Mouse (Mus musculus) forebrain, postnatal 0 days (tissue): ENCODE data around the gene Mov10. TPM values are rescaled to one million over a fixed set of nuclear protein-coding genes. Genes with fewer than 3 reads are reported as not detected.

Experiments
- ATAC-seq: fragments of 200-750 bp; cut with Nextera tagmentation; 2 replicates; pipeline ENCODE4 v1.8.0; 2017; ENCODE audit warnings: mild to moderate bottlenecking, moderate library complexity
- DNase-seq: peaks from one replicate; pipeline ENCODE4 v3.0.0-alpha.2; 2015
- H3K27ac ChIP-seq: fragments of 300-500 bp; sonication (generic); 2 replicates; pipeline ENCODE4 v1.5.1; 2014; ENCODE audit warnings: low read depth, mild to moderate bottlenecking, antibody characterized with exemption, low read length, moderate library complexity, mixed read lengths
- H3K27me3 ChIP-seq: fragments of 300-500 bp; sonication (generic); 2 replicates; pipeline ENCODE4 v1.6.1; 2014; ENCODE audit warnings: mild to moderate bottlenecking, low read length, mixed read lengths; ENCODE audit not compliant: insufficient read depth
- H3K36me3 ChIP-seq: fragments of 300-500 bp; sonication (generic); 2 replicates; pipeline ENCODE4 v1.6.1; 2014; ENCODE audit warnings: mild to moderate bottlenecking, moderate library complexity; ENCODE audit not compliant: insufficient read depth
- H3K4me1 ChIP-seq: fragments of 300-500 bp; sonication (generic); 2 replicates; pipeline ENCODE4 v1.6.1; 2014; ENCODE audit warnings: antibody characterized with exemption; ENCODE audit not compliant: insufficient read depth
- H3K4me2 ChIP-seq: fragments of 300-500 bp; sonication (generic); 2 replicates; pipeline ENCODE4 v1.6.1; 2014; ENCODE audit warnings: low read depth, mild to moderate bottlenecking, moderate library complexity
- H3K4me3 ChIP-seq: fragments of 300-500 bp; sonication (generic); 2 replicates; pipeline ENCODE4 v1.5.1; 2014; ENCODE audit warnings: low read depth, low read length, mixed read lengths
- H3K9ac ChIP-seq: fragments of 300-500 bp; sonication (generic); 2 replicates; pipeline ENCODE4 v1.6.1; 2014; ENCODE audit warnings: mild to moderate bottlenecking
- H3K9me3 ChIP-seq: fragments of 300-500 bp; sonication (generic); 2 replicates; pipeline ENCODE4 v1.6.1; 2016; ENCODE audit warnings: low read length
- CTCF ChIP-seq: sonication (generic); IDR thresholded peaks from 2 replicates; pipeline ENCODE4 v1.5.1; 2016; ENCODE audit warnings: antibody characterized with exemption, control low read depth, low read depth
- WGBS: fragments of 180-500 bp; shearing (Covaris S2); extraction: QIAGEN DNeasy Blood & Tissue Kit; methylation state at CpG from one replicate; pipeline ENCODE4 v1.1.7; 2014; 5-methylcytosine and 5-hydroxymethylcytosine counted together
- polyA plus RNA-seq: library from polyadenylated mRNA; unstranded; fragments of >200 nt; fragmentation: Nextera tagmentation; extraction: Ambion mirVana; gene quantifications from 2 replicates; pipeline ENCODE4 v1.2.1, GENCODE M21; 2015
- total RNA-seq: library from RNA; depleted of rRNA; stranded (reverse); fragments of >200 nt; gene quantifications from 2 replicates; pipeline ENCODE4 v1.2.3, GENCODE M21; 2014

The Mov10 gene
- total and polyA plus RNA-seq, 2 experiments from 2014 or later = 4.6 to 7.7 TPM

DNA sequence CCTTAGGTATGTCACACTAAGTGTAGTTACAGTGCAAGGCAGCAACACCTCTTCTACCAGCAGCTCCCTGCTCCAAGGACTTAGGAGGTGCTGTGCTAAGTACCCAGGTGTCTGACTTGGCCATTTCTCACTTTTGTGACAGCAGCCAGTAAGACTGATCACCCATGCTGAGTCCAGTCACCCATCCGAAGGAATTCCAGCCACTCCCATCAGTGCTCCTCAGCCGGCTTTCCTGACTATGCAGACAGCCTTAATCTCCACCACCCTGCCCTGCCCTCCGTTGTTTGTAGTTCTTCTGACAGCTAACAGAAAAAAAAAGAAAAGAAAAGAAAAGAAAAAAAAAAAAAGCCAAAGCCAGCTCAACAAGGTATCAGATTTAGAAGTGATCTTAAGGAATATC lies 6.6 kb downstream of the Mov10 start:
- Histone ChIP-seq H3K36me3 (no peaks in the 10 kb centered on the region), H3K9ac (no peak overlapping the region), H3K4me1 (no peaks in the 10 kb centered on the region), H3K4me3 (no peak overlapping the region), H3K9me3 (no peaks in the 10 kb centered on the region), H3K27me3 (no peaks in the 10 kb centered on the region), H3K27ac (no peak overlapping the region), H3K4me2 (no peak overlapping the region)
- ATAC-seq = no peak
- DNase-seq = no peak
- 24% methylated on average over 3 of the region's 3 CpGs for WGBS
- no peak for TF ChIP-seq CTCF

GRCm38 (mm10) chr3:104805539-104805938 lies 12.8 kb downstream of the Mov10 start:
- WGBS = 83% methylated on average over 9 of the region's 9 CpGs
- no peak overlapping the region for H3K4me3 ChIP-seq
- H3K27ac ChIP-seq = no peak overlapping the region
- H3K27me3 ChIP-seq = no peaks in the 10 kb centered on the region
- H3K36me3 ChIP-seq = peaks cover 8% of the 10 kb centered on the region; the same call in 1 of the 2 replicates
- H3K4me1 ChIP-seq = no peaks in the 10 kb centered on the region
- H3K9me3 ChIP-seq = no peaks in the 10 kb centered on the region
- DNase-seq (no peak), ATAC-seq (no peak)
- no peak overlapping the region for H3K4me2 ChIP-seq
- H3K9ac ChIP-seq = no peak overlapping the region
- no peak for TF ChIP-seq CTCF

DNA sequence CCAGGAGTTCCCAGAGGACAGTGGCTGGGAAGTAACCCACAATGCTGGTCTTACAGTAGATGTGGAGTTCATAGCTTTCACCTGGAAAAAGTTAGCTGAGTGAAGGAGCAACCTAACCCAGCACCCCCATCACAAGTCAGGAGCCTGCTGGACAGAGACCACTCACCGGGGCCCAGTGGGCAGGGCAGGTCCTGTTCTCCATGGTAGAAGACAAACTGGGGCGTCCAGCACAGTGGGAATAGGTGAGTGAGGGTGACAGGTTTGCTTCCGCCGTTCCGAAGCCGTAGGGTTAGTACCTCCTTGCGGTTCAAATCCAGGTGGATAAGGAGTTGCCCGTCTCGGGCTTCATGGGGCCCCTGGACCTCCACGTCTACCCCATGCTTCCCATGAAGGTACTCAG lies 14.1 kb downstream of the Mov10 start:
- H3K9me3 ChIP-seq = no peaks in the 10 kb centered on the region
- no peaks in the 10 kb centered on the region for H3K4me1 ChIP-seq
- ATAC-seq (no peak), DNase-seq (no peak)
- H3K27ac ChIP-seq = no peak overlapping the region
- H3K36me3 ChIP-seq = peaks cover 19% of the 10 kb centered on the region
- no peak for TF ChIP-seq CTCF
- H3K4me3 ChIP-seq = no peak overlapping the region
- no peak overlapping the region for H3K4me2 ChIP-seq
- 90% methylated on average over 10 of the region's 10 CpGs for WGBS
- H3K9ac ChIP-seq = no peak overlapping the region
- no peaks in the 10 kb centered on the region for H3K27me3 ChIP-seq

- ATAC-seq (no peak), DNase-seq (no peak)
- 91% methylated on average over 6 of the region's 6 CpGs for WGBS
- no peaks in the 10 kb centered on the region for H3K9me3 ChIP-seq
- H3K4me2 ChIP-seq = no peak overlapping the region
- peaks cover 19% of the 10 kb centered on the region for H3K36me3 ChIP-seq
- no peak for TF ChIP-seq CTCF
- no peaks in the 10 kb centered on the region for H3K27me3 ChIP-seq
- H3K27ac ChIP-seq = no peak overlapping the region
- H3K4me1 ChIP-seq = no peaks in the 10 kb centered on the region
- no peak overlapping the region for H3K4me3 ChIP-seq
- H3K9ac ChIP-seq = no peak overlapping the region
Observed at GRCm38 (mm10) chr3:104801481-104801880, 16.9 kb downstream of the Mov10 start.

DNA sequence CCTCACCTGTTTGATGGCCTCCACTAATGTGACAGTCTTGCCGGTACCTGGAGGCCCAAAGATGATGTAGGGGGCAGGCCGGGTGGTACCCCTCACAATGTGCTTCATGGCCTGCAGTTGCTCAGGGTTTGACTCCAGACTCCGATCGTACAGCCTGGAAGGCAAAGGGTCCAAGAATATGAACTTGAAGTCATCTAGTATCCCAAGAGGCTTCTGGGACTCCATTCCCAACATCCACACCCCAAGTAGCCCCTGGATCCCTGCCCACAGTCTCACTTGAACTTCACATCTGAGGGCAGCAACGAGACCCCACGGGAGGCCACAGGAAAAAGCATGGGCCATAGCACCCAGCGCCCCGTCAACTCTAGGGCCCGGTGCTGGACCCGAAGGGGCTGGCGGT lies 17.7 kb downstream of the Mov10 start:
- TF ChIP-seq CTCF = no peak

DNA sequence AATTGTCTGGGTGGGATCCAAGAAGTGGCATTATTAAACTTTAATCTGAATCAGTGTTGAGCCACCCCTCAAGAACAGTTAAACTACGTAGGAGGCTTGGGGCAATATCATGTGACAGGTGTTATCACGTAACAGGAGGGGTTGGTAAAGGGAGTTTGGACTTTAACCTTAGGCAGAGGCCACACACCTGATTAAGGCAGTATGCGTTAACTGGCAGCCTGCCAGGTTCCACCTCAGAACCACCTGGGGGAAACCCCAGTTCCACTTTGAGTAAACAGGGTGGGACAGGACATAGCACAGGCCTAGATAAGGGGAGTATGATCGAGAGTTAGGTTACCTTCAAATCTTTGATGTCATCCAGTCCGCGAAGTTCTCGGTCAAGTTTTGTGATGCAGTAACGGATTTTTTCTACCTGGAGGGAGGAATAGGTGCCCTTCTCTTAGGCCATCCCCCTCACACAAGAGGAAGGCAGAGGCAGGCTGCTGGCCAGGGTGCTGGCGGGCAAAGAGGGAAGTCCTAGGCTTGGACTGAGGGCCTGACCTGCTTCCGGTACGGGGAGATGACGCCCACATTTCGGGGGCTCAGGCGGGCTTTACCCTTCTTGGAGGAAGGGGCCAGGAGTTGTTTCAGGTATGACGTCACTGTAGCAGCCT lies 21.8 kb downstream of the Mov10 start:
- no peak overlapping the region for H3K4me3 ChIP-seq
- H3K27me3 ChIP-seq = no peaks in the 10 kb centered on the region
- WGBS = 82% methylated on average over 15 of the region's 15 CpGs
- H3K36me3 ChIP-seq = peaks cover 20% of the 10 kb centered on the region
- no peak for TF ChIP-seq CTCF
- H3K4me1 ChIP-seq = no peaks in the 10 kb centered on the region
- H3K27ac ChIP-seq = no peak overlapping the region
- no peak overlapping the region for H3K4me2 ChIP-seq
- H3K9me3 ChIP-seq = no peaks in the 10 kb centered on the region
- ATAC-seq = no peak
- no peak for DNase-seq
- no peak overlapping the region for H3K9ac ChIP-seq

More for the DNA sequence above, 17.7 kb downstream of the Mov10 start:
- ATAC-seq (no peak), DNase-seq (no peak)
- H3K27ac ChIP-seq = no peak overlapping the region
- H3K9me3 ChIP-seq = no peaks in the 10 kb centered on the region
- H3K27me3 ChIP-seq = no peaks in the 10 kb centered on the region
- 97% methylated on average over 11 of the region's 11 CpGs for WGBS
- peaks cover 22% of the 10 kb centered on the region for H3K36me3 ChIP-seq
- H3K4me2 ChIP-seq = no peak overlapping the region
- no peaks in the 10 kb centered on the region for H3K4me1 ChIP-seq
- no peak overlapping the region for H3K9ac ChIP-seq
- H3K4me3 ChIP-seq = no peak overlapping the region

- Histone ChIP-seq H3K36me3 (peaks cover 20% of the 10 kb centered on the region), H3K9me3 (no peaks in the 10 kb centered on the region), H3K27ac (no peak overlapping the region), H3K4me1 (no peaks in the 10 kb centered on the region), H3K9ac (no peak overlapping the region), H3K4me2 (no peak overlapping the region), H3K4me3 (no peak overlapping the region), H3K27me3 (no peaks in the 10 kb centered on the region)
- ATAC-seq (no peak), DNase-seq (no peak)
- WGBS = 61% methylated on average over 15 of the region's 15 CpGs
- no peak for TF ChIP-seq CTCF
Observed at GRCm38 (mm10) chr3:104795661-104796340, 22.6 kb downstream of the Mov10 start.
